Mouse (Mus musculus) G1E (cell line): ENCODE results near the gene Cwf19l1. TPM values are rescaled to one million over a fixed set of nuclear protein-coding genes. Genes with fewer than 3 reads are reported as not detected.

Source experiments
- ATAC-seq: 2 replicates; pipeline ENCODE4 v1.8.0; 2016; ENCODE audit warnings: mild to moderate bottlenecking; ENCODE audit not compliant: insufficient number of reproducible peaks, poor library complexity, low FRiP score, severe bottlenecking; ENCODE audit errors: extremely low read depth
- DNase-seq: peaks from one replicate; pipeline ENCODE4 v3.0.0; 2012; ENCODE audit warnings: low spot score
- H3K27me3 ChIP-seq: 2 replicates; pipeline ENCODE4 v1.6.1; 2012; ENCODE audit warnings: mild to moderate bottlenecking, low read length, inconsistent platforms; ENCODE audit not compliant: insufficient read depth
- H3K36me3 ChIP-seq: replicated peaks from 2 replicates; pipeline ENCODE3; 2012; ENCODE audit warnings: mild to moderate bottlenecking, inconsistent platforms
- H3K4me1 ChIP-seq: 2 replicates; pipeline ENCODE4 v1.6.1; 2012; ENCODE audit warnings: low read depth, low read length, inconsistent platforms, mixed read lengths; ENCODE audit not compliant: insufficient read depth
- H3K4me3 ChIP-seq: 2 replicates; pipeline ENCODE4 v1.5.1; 2012; ENCODE audit warnings: low read depth, mild to moderate bottlenecking, inconsistent platforms, low read length, moderate library complexity, mixed read lengths
- H3K9me3 ChIP-seq: replicated peaks from 2 replicates; pipeline ENCODE4 v1.6.1; 2012; ENCODE audit warnings: inconsistent platforms
- CTCF ChIP-seq: IDR thresholded peaks from 2 replicates; pipeline ENCODE4 v1.5.1; 2012; ENCODE audit warnings: low read depth, low read length, inconsistent platforms, mixed read lengths
- GATA1 ChIP-seq: IDR thresholded peaks from 2 replicates; pipeline ENCODE4 v1.6.1; 2012; ENCODE audit warnings: borderline replicate concordance, low read length, inconsistent platforms, mixed read lengths
- GATA2 ChIP-seq: IDR thresholded peaks from 2 replicates; pipeline ENCODE4 v1.6.1; 2012; ENCODE audit warnings: low read depth, low read length, inconsistent platforms, borderline replicate concordance
- POLR2AphosphoS5 ChIP-seq: IDR thresholded peaks from 2 replicates; pipeline ENCODE4 v1.6.1; 2012; ENCODE audit warnings: low read depth, low read length, inconsistent platforms; ENCODE audit not compliant: insufficient replicate concordance
- TAL1 ChIP-seq: conservative IDR thresholded peaks from 2 replicates; pipeline ENCODE4 v1.6.1; 2012; ENCODE audit warnings: low read depth, low read length, inconsistent platforms, mixed read lengths
- polyA plus RNA-seq: library from polyadenylated mRNA; stranded (reverse); fragments of >175 nt; gene quantifications from 2 replicates; pipeline ENCODE4 v1.2.3, GENCODE M21; 2012
- total RNA-seq, 2 experiments: library from RNA; stranded (forward) in 1 of 2; stranded (reverse) in 1 of 2; fragments of 200-1000 nt in 1 of 2; fragments of >200 nt in 1 of 2; fragmentation: Nextera tagmentation in 1 of 2; gene quantifications; 2 replicates each; pipeline ENCODE4 v1.2.3; 2014 to 2017

Gene Cwf19l1
- total and polyA plus RNA-seq, 3 experiments: 7.4 to 35.3 (median 35.2) TPM

DNA sequence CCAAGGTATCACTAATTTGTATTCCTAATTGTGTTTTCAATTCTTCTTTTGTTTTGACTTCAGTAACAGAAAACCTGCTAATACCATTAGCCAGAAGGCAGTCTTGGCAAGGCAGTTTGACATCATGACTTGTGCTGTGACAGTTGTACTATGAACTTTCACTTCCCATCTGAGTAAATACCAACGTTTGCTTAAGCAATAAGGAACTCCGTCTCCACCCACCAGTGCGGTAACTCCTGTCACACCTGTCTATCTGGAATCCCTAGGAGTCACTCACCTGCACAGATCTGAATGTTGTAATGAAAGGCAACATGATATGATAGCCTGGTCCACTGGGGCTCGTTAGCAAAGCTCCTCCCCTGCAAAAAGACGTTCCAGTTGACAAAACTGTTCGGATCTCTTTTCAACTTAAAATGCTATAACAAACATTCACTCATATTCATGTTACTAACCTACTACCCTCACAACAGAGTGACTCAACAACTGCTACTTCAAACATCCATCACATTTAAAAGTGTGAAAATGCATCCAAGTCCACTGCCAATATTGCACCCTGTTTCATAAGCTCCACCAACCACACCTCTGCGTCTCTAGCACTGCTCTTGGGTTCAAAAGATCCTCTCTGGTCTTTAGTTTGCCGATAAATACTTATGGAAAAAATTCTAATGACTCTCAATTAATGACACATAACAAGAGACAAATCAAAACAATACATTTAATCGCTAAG is 68.2 kb downstream of the Cwf19l1 start:
- ATAC-seq: no peak
- Histone ChIP-seq H3K9me3 (no peaks in the 10 kb centered on the region), H3K27me3 (no peaks in the 10 kb centered on the region), H3K36me3 (peaks cover 52% of the 10 kb centered on the region), H3K4me3 (no peak overlapping the region), H3K4me1 (peaks cover 36% of the 10 kb centered on the region)
- DNase-seq: no peak
- no peak for TF ChIP-seq TAL1
- TF ChIP-seq GATA2: no peak
- no peak for TF ChIP-seq CTCF
- no peak for TF ChIP-seq GATA1
- no peak for TF ChIP-seq POLR2AphosphoS5

DNA sequence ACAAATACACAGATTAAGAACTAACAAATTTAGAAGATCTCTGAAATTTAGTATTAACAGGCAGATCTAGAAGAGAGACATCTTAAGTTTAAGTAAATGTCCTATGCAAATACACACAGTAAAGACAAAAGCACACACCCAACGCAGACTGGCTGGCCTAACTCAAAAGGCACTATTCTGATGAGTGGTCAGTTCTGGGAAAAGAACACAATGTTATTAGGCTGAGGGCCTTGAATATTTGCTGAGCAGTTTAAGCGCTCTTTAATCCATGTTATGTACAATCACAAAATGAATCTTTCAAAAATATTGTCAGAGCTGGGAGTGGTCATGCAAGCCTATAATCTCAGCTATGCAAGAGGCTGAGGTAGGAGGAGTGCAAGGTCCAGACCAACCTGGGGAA is 70.9 kb downstream of the Cwf19l1 start:
- no peak overlapping the region for H3K4me3 ChIP-seq
- peaks cover 61% of the 10 kb centered on the region for H3K36me3 ChIP-seq
- TF ChIP-seq TAL1 (no peak), GATA1 (no peak), POLR2AphosphoS5 (no peak), GATA2 (no peak)
- H3K27me3 ChIP-seq: no peaks in the 10 kb centered on the region
- DNase-seq (no peak), ATAC-seq (no peak)
- no peaks in the 10 kb centered on the region for H3K9me3 ChIP-seq
- H3K4me1 ChIP-seq: peaks cover 20% of the 10 kb centered on the region

DNA sequence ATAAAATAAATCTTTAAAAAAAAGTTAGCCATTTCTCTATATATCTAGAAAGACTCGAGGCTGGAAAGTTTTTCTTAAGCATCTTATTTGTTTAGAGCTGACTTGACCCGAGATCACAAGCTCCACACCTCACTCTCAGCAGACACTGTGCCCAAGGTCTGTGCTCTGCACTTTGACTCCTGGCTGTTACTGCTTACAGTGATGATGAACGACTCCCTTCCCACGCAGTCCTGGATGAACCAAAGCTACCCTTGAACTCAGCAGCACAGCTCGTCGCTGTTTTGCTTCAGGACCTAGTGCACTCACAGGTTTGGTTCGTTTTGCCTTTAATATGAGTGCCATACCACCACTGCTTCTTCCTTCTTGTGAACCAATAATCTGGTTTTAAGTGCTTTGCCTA is 71.9 kb downstream of the Cwf19l1 start:
- DNase-seq (no peak), ATAC-seq (no peak)
- no peaks in the 10 kb centered on the region for H3K9me3 ChIP-seq
- H3K4me1 ChIP-seq: peaks cover 12% of the 10 kb centered on the region
- H3K4me3 ChIP-seq: no peak overlapping the region
- peaks cover 68% of the 10 kb centered on the region for H3K36me3 ChIP-seq
- TF ChIP-seq GATA2 (no peak), GATA1 (no peak), TAL1 (no peak), CTCF (no peak), POLR2AphosphoS5 (no peak)
- H3K27me3 ChIP-seq: no peaks in the 10 kb centered on the region

DNA sequence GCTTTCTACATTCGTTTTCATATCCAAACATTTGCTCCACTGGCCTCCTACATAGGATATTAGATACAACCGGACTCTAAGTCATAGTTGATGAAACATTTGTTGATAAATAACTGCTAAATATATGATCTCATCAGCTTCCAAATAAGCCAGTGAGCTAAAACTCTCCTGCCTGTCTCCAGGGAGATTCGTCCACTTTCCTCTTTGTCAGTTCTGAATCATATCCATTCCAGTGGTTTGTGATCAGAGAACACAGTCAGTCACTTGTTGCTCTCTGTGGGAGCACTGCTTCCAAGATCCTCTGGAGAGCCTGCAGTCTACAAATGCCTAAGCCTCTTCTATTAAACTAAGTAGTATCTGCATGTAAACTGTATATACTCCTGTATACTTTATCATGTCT is 75.5 kb downstream of the Cwf19l1 start:
- DNase-seq (no peak), ATAC-seq (no peak)
- Histone ChIP-seq H3K4me3 (no peak overlapping the region), H3K9me3 (no peaks in the 10 kb centered on the region), H3K4me1 (no peaks in the 10 kb centered on the region), H3K27me3 (no peaks in the 10 kb centered on the region), H3K36me3 (peaks cover 74% of the 10 kb centered on the region)
- no peak for TF ChIP-seq GATA2
- no peak for TF ChIP-seq GATA1
- TF ChIP-seq POLR2AphosphoS5: no peak
- no peak for TF ChIP-seq TAL1
- no peak for TF ChIP-seq CTCF

Other genes with a start within 250 kb of the Cwf19l1 start
- not detected in 2 replicates for gene Dnmbp, start 195.7 kb downstream of the Cwf19l1 start, total RNA-seq (2014; fragmentation: Nextera tagmentation)
- 0.23 and 0.33 TPM in 2 replicates for gene Dnmbp, start 195.7 kb downstream of the Cwf19l1 start, total RNA-seq (2017)
- 0.06 and 0.07 TPM in 2 replicates for gene Dnmbp, start 195.7 kb downstream of the Cwf19l1 start, polyA plus RNA-seq
- not detected in 2 replicates for gene Cpn1, start 149.3 kb downstream of the Cwf19l1 start, total RNA-seq (2014; fragmentation: Nextera tagmentation)
- gene Cpn1, start 149.3 kb downstream of the Cwf19l1 start, total RNA-seq (2017): not detected in 2 replicates
- not detected in 2 replicates for gene Cpn1, start 149.3 kb downstream of the Cwf19l1 start, polyA plus RNA-seq
- not detected in 2 replicates for gene Cyp2c23, start 106.7 kb downstream of the Cwf19l1 start, total RNA-seq (2014; fragmentation: Nextera tagmentation)
- gene Cyp2c23, start 106.7 kb downstream of the Cwf19l1 start, total RNA-seq (2017): 0.11 and 0.12 TPM in 2 replicates
- not detected in 2 replicates for gene Cyp2c23, start 106.7 kb downstream of the Cwf19l1 start, polyA plus RNA-seq
- gene Erlin1, start 66.1 kb downstream of the Cwf19l1 start, total RNA-seq (2014; fragmentation: Nextera tagmentation): 21.7 and 24.5 TPM in 2 replicates
- 11.0 and 12.8 TPM in 2 replicates for gene Erlin1, start 66.1 kb downstream of the Cwf19l1 start, total RNA-seq (2017)
- 7.1 and 8.2 TPM in 2 replicates for gene Erlin1, start 66.1 kb downstream of the Cwf19l1 start, polyA plus RNA-seq
- gene Chuk, start 28.4 kb downstream of the Cwf19l1 start, total RNA-seq (2014; fragmentation: Nextera tagmentation): 48.4 and 54.9 TPM in 2 replicates
- 77.6 and 94.1 TPM in 2 replicates for gene Chuk, start 28.4 kb downstream of the Cwf19l1 start, total RNA-seq (2017)
- 13.8 and 14.3 TPM in 2 replicates for gene Chuk, start 28.4 kb downstream of the Cwf19l1 start, polyA plus RNA-seq
- gene Bloc1s2, start 10.6 kb upstream of the Cwf19l1 start, total RNA-seq (2014; fragmentation: Nextera tagmentation): 51.8 and 70.5 TPM in 2 replicates
- gene Bloc1s2, start 10.6 kb upstream of the Cwf19l1 start, total RNA-seq (2017): 95.4 and 102 TPM in 2 replicates
- 302 and 361 TPM in 2 replicates for gene Bloc1s2, start 10.6 kb upstream of the Cwf19l1 start, polyA plus RNA-seq
- not detected in 2 replicates for gene Pkd2l1, start 56.6 kb upstream of the Cwf19l1 start, total RNA-seq (2014; fragmentation: Nextera tagmentation)
- gene Pkd2l1, start 56.6 kb upstream of the Cwf19l1 start, total RNA-seq (2017): not detected in 2 replicates
- not detected in 2 replicates for gene Pkd2l1, start 56.6 kb upstream of the Cwf19l1 start, polyA plus RNA-seq
- gene Scd3, start 67.4 kb upstream of the Cwf19l1 start, total RNA-seq (2014; fragmentation: Nextera tagmentation): 0.87 and 3.8 TPM in 2 replicates
- 0.12 and 0.27 TPM in 2 replicates for gene Scd3, start 67.4 kb upstream of the Cwf19l1 start, total RNA-seq (2017)
- gene Scd3, start 67.4 kb upstream of the Cwf19l1 start, polyA plus RNA-seq: 0.11 TPM in 1 of 2 replicates, not detected in the other
- gene Scd2, start 157.8 kb upstream of the Cwf19l1 start, total RNA-seq (2014; fragmentation: Nextera tagmentation): 710 and 771 TPM in 2 replicates
- gene Scd2, start 157.8 kb upstream of the Cwf19l1 start, total RNA-seq (2017): 537 and 649 TPM in 2 replicates
- gene Scd2, start 157.8 kb upstream of the Cwf19l1 start, polyA plus RNA-seq: 63.8 and 97.6 TPM in 2 replicates
- gene Scd4, start 197.2 kb upstream of the Cwf19l1 start, total RNA-seq (2014; fragmentation: Nextera tagmentation): 0.23 TPM in 1 of 2 replicates, not detected in the other
- 0.44 and 0.76 TPM in 2 replicates for gene Scd4, start 197.2 kb upstream of the Cwf19l1 start, total RNA-seq (2017)
- 0.10 and 0.13 TPM in 2 replicates for gene Scd4, start 197.2 kb upstream of the Cwf19l1 start, polyA plus RNA-seq